Mouse (Mus musculus): ENCODE results near the gene Gm5105.

Gene Gm5105

GRCm38 (mm10) chr3:138068103-138068502 is 915 bp upstream of the Gm5105 start:
- DNase-seq (ENCODE audit: low spot score) = no peak

GRCm38 (mm10) chr3:138066348-138066856 is 786 bp downstream of the Gm5105 start:
- no peak for DNase-seq (ENCODE audit: low spot score)

GRCm38 (mm10) chr3:138065930-138066329 is 1.3 kb downstream of the Gm5105 start:
- DNase-seq (ENCODE audit: low spot score) = no peak

- DNase-seq (ENCODE audit: low spot score) = no peak
Observed at GRCm38 (mm10) chr3:138064732-138065645, 2.2 kb downstream of the Gm5105 start, which contains the start of gene 1110002E22Rik. TSS of gene 1110002E22Rik (plus strand) at chr3:138065052.

- no peak for DNase-seq (ENCODE audit: low spot score)
Observed at GRCm38 (mm10) chr3:138063731-138064329, 3.4 kb downstream of the Gm5105 start.

- no peak for DNase-seq (ENCODE audit: low spot score)
Observed at GRCm38 (mm10) chr3:138062673-138063072, 4.5 kb downstream of the Gm5105 start.

- DNase-seq (ENCODE audit: low spot score) = no peak
Observed at GRCm38 (mm10) chr3:138061205-138061911, 5.8 kb downstream of the Gm5105 start.

GRCm38 (mm10) chr3:138060429-138060828 is 6.8 kb downstream of the Gm5105 start:
- DNase-seq (ENCODE audit: low spot score) = no peak

GRCm38 (mm10) chr3:138058226-138058625 is 9.0 kb downstream of the Gm5105 start:
- no peak for DNase-seq (ENCODE audit: low spot score)

- no peak for DNase-seq (ENCODE audit: low spot score)
Observed at GRCm38 (mm10) chr3:138056976-138057375, 10.2 kb downstream of the Gm5105 start.

- DNase-seq (ENCODE audit: low spot score) = no peak
Observed at GRCm38 (mm10) chr3:138053969-138054368, 13.2 kb downstream of the Gm5105 start.

GRCm38 (mm10) chr3:138051431-138051830 is 15.8 kb downstream of the Gm5105 start:
- no peak for DNase-seq (ENCODE audit: low spot score)

- no peak for DNase-seq (ENCODE audit: low spot score)
Observed at GRCm38 (mm10) chr3:138050772-138051171, 16.4 kb downstream of the Gm5105 start.

GRCm38 (mm10) chr3:138049555-138049954 is 17.6 kb downstream of the Gm5105 start:
- DNase-seq (ENCODE audit: low spot score) = no peak

GRCm38 (mm10) chr3:138043316-138043715 is 23.9 kb downstream of the Gm5105 start:
- no peak for DNase-seq (ENCODE audit: low spot score)

GRCm38 (mm10) chr3:138041591-138042301 is 25.4 kb downstream of the Gm5105 start:
- DNase-seq (ENCODE audit: low spot score) = no peak

- no peak for DNase-seq (ENCODE audit: low spot score)
Observed at GRCm38 (mm10) chr3:138040938-138041337, 26.2 kb downstream of the Gm5105 start.

- DNase-seq (ENCODE audit: low spot score) = no peak
Observed at GRCm38 (mm10) chr3:138033986-138034385, 33.2 kb downstream of the Gm5105 start.

- no peak for DNase-seq (ENCODE audit: low spot score)
Observed at GRCm38 (mm10) chr3:138030563-138030962, 36.6 kb downstream of the Gm5105 start.

- no peak for DNase-seq (ENCODE audit: low spot score)
Observed at GRCm38 (mm10) chr3:138029351-138029750, 37.8 kb downstream of the Gm5105 start.

GRCm38 (mm10) chr3:138027575-138028362 is 39.4 kb downstream of the Gm5105 start:
- no peak for DNase-seq (ENCODE audit: low spot score)
